Mouse (Mus musculus): ENCODE data around the gene Cep295. TPM values are rescaled to one million over a fixed set of nuclear protein-coding genes. Genes with fewer than 3 reads are reported as not detected.

Cep295 gene
- polyA plus RNA-seq, 2 experiments = 9.6 to 15.7 TPM

- H3K4me1 ChIP-seq (replicated peaks; ENCODE audit: control insufficient read depth in 2 of 2, insufficient read depth in 2 of 2, low read length in 1 of 2) = peaks cover 17 to 22% of the 10 kb centered on the region in 2 experiments
- H3K4me3 ChIP-seq (ENCODE audit: insufficient read depth in 1 of 2, low read depth in 2 of 2, low read length in 2 of 2) = no peak overlapping the region
- ATAC-seq (ENCODE audit: insufficient read depth) = peak; percentile 82
- WGBS (ENCODE audit: insufficient replicate concordance) = 6% methylated on average over 6 of the region's 6 CpGs
- H3K36me3 ChIP-seq (replicated peaks; ENCODE audit: control insufficient read depth, insufficient read depth, low read depth) = no peaks in the 10 kb centered on the region
- no peak overlapping the region for H3K9ac ChIP-seq (replicated peaks)
- no peaks in the 10 kb centered on the region for H3K27me3 ChIP-seq (ENCODE audit: control insufficient read depth, insufficient read depth, low read length)
- TF ChIP-seq EP300 (IDR thresholded peaks at IDR 0.05; ENCODE audit: low read depth) (peak; percentile 88), CTCF (IDR thresholded peaks at IDR 0.05; ENCODE audit: low read depth) (no peak)
- DNase-seq (ENCODE audit: low read depth in 3 of 3, low spot score in 3 of 3) = peak; percentile 54 to 61 (median 59)
- no peaks in the 10 kb centered on the region for H3K9me3 ChIP-seq (ENCODE audit: control insufficient read depth, low read length)
- no peak overlapping the region for H3K4me2 ChIP-seq (ENCODE audit: low read depth)
- H3K27ac ChIP-seq = no peak overlapping the region
Measured at GRCm38 (mm10) chr9:15289251-15289650, 68.3 kb downstream of the Cep295 start.

- Histone ChIP-seq H3K27me3 (ENCODE audit: control insufficient read depth, insufficient read depth, low read length) (no peaks in the 10 kb centered on the region), H3K36me3 (replicated peaks; ENCODE audit: control insufficient read depth, insufficient read depth, low read depth) (no peaks in the 10 kb centered on the region), H3K4me3 (ENCODE audit: insufficient read depth in 1 of 2, low read depth in 2 of 2, low read length in 2 of 2) (no peak overlapping the region), H3K9ac (replicated peaks) (no peak overlapping the region), H3K4me2 (ENCODE audit: low read depth) (no peak overlapping the region), H3K9me3 (ENCODE audit: control insufficient read depth, low read length) (no peaks in the 10 kb centered on the region), H3K4me1 (replicated peaks; ENCODE audit: control insufficient read depth in 2 of 2, insufficient read depth in 2 of 2, low read length in 1 of 2) (peaks cover 17 to 22% of the 10 kb centered on the region in 2 experiments), H3K27ac (no peak overlapping the region)
- DNase-seq (ENCODE audit: low read depth in 3 of 3, low spot score in 3 of 3) = no peak
- ATAC-seq (ENCODE audit: insufficient read depth) = no peak
- no peak for TF ChIP-seq CTCF (IDR thresholded peaks at IDR 0.05; ENCODE audit: low read depth)
- no peak for TF ChIP-seq EP300 (IDR thresholded peaks at IDR 0.05; ENCODE audit: low read depth)
- 29% methylated on average over 3 of the region's 3 CpGs for WGBS (ENCODE audit: insufficient replicate concordance)
Measured at GRCm38 (mm10) chr9:15288402-15288801, 69.2 kb downstream of the Cep295 start.

GRCm38 (mm10) chr9:15287846-15288245 is 69.7 kb downstream of the Cep295 start:
- Histone ChIP-seq H3K36me3 (replicated peaks; ENCODE audit: control insufficient read depth, insufficient read depth, low read depth) (no peaks in the 10 kb centered on the region), H3K9me3 (ENCODE audit: control insufficient read depth, low read length) (no peaks in the 10 kb centered on the region), H3K4me2 (ENCODE audit: low read depth) (no peak overlapping the region), H3K4me1 (replicated peaks; ENCODE audit: control insufficient read depth in 2 of 2, insufficient read depth in 2 of 2, low read length in 1 of 2) (peaks cover 17 to 22% of the 10 kb centered on the region in 2 experiments), H3K4me3 (ENCODE audit: insufficient read depth in 1 of 2, low read depth in 2 of 2, low read length in 2 of 2) (no peak overlapping the region), H3K27me3 (ENCODE audit: control insufficient read depth, insufficient read depth, low read length) (no peaks in the 10 kb centered on the region), H3K9ac (replicated peaks) (no peak overlapping the region), H3K27ac (no peak overlapping the region)
- ATAC-seq (ENCODE audit: insufficient read depth) (no peak), DNase-seq (ENCODE audit: low read depth in 3 of 3, low spot score in 3 of 3) (no peak)
- TF ChIP-seq EP300 (IDR thresholded peaks at IDR 0.05; ENCODE audit: low read depth) = no peak
- TF ChIP-seq CTCF (IDR thresholded peaks at IDR 0.05; ENCODE audit: low read depth) = peak; percentile 47
- WGBS (ENCODE audit: insufficient replicate concordance) = 30% methylated on average over 6 of the region's 6 CpGs

- no peaks in the 10 kb centered on the region for H3K9me3 ChIP-seq (ENCODE audit: control insufficient read depth, low read length)
- ATAC-seq (ENCODE audit: insufficient read depth) = no peak
- H3K9ac ChIP-seq (replicated peaks) = no peak overlapping the region
- H3K4me1 ChIP-seq (replicated peaks; ENCODE audit: control insufficient read depth in 2 of 2, insufficient read depth in 2 of 2, low read length in 1 of 2) = peaks cover 20 to 26% of the 10 kb centered on the region in 2 experiments
- no peaks in the 10 kb centered on the region for H3K36me3 ChIP-seq (replicated peaks; ENCODE audit: control insufficient read depth, insufficient read depth, low read depth)
- TF ChIP-seq EP300 (IDR thresholded peaks at IDR 0.05; ENCODE audit: low read depth) (no peak), CTCF (IDR thresholded peaks at IDR 0.05; ENCODE audit: low read depth) (peak; percentile 71)
- no peaks in the 10 kb centered on the region for H3K27me3 ChIP-seq (ENCODE audit: control insufficient read depth, insufficient read depth, low read length)
- H3K4me3 ChIP-seq (ENCODE audit: insufficient read depth in 1 of 2, low read depth in 2 of 2, low read length in 2 of 2) = no peak overlapping the region
- DNase-seq (ENCODE audit: low read depth in 3 of 3, low spot score in 3 of 3) = no peak
- H3K27ac ChIP-seq = no peak overlapping the region
- WGBS (ENCODE audit: insufficient replicate concordance) = 56% methylated on average over 3 of the region's 3 CpGs
- no peak overlapping the region for H3K4me2 ChIP-seq (ENCODE audit: low read depth)
Measured at GRCm38 (mm10) chr9:15285443-15285842, 72.1 kb downstream of the Cep295 start.

GRCm38 (mm10) chr9:15280491-15280879 is 77.1 kb downstream of the Cep295 start:
- peak overlapping the region; percentile 84 to 88 for H3K4me3 ChIP-seq (ENCODE audit: insufficient read depth in 1 of 2, low read depth in 2 of 2, low read length in 2 of 2)
- H3K9me3 ChIP-seq (ENCODE audit: control insufficient read depth, low read length) = no peaks in the 10 kb centered on the region
- peak; percentile 43; the same call in 1 of the 2 replicates for TF ChIP-seq EP300 (IDR thresholded peaks at IDR 0.05; ENCODE audit: low read depth)
- TF ChIP-seq CTCF (IDR thresholded peaks at IDR 0.05; ENCODE audit: low read depth) = no peak
- DNase-seq (ENCODE audit: low read depth in 3 of 3, low spot score in 3 of 3) (peak; percentile 39 to 45 (median 41)), ATAC-seq (ENCODE audit: insufficient read depth) (peak; percentile 38)
- peak overlapping the region; percentile 28; the same call in 1 of the 2 replicates for H3K27ac ChIP-seq
- H3K9ac ChIP-seq (replicated peaks) = peak overlapping the region; percentile 57
- no peaks in the 10 kb centered on the region for H3K27me3 ChIP-seq (ENCODE audit: control insufficient read depth, insufficient read depth, low read length)
- H3K4me1 ChIP-seq (replicated peaks; ENCODE audit: control insufficient read depth in 2 of 2, insufficient read depth in 2 of 2, low read length in 1 of 2) = peaks cover 6 to 11% of the 10 kb centered on the region in 2 experiments
- H3K4me2 ChIP-seq (ENCODE audit: low read depth) = peak overlapping the region; percentile 58
- WGBS (ENCODE audit: insufficient replicate concordance) = 17% methylated on average over 5 of the region's 5 CpGs
- peaks cover 5% of the 10 kb centered on the region for H3K36me3 ChIP-seq (replicated peaks; ENCODE audit: control insufficient read depth, insufficient read depth, low read depth)

Measured in liver, embryonic 14.5 days (tissue).